Mouse (Mus musculus) lung, postnatal 0 days (tissue): ENCODE measurements around the gene Tas2r143.
A peak's percentile ranks its signal among the peaks of the same experiment; 100 is the strongest.

Experiments
- CTCF ChIP-seq: IDR thresholded peaks from 2 replicates; pipeline ENCODE4 v1.5.1; 2016; ENCODE audit warnings: antibody characterized with exemption, mild to moderate bottlenecking
- EP300 ChIP-seq: IDR thresholded peaks from 2 replicates; pipeline ENCODE4 v1.6.1; 2016; ENCODE audit warnings: antibody characterized with exemption, mild to moderate bottlenecking, control low read depth

GRCm38 (mm10) chr6:42377280-42377679 lies 22.8 kb upstream of the Tas2r143 start:
- TF ChIP-seq CTCF = no peak
- TF ChIP-seq EP300 = peak; percentile 82
